Mouse (Mus musculus) cerebellum, adult 2 months (tissue): ENCODE results near the gene Lamb1. TPM values are rescaled to one million over a fixed set of nuclear protein-coding genes. Genes with fewer than 3 reads are reported as not detected.

Experiments
- DNase-seq, 2 experiments: peaks; one replicate each; pipeline ENCODE4 v3.0.0; 2021
- H3K27ac ChIP-seq: fragments of 200-500 bp; 2 replicates; pipeline ENCODE4 v1.5.1; 2012; ENCODE audit warnings: low read length, control low read depth, inconsistent platforms; ENCODE audit not compliant: insufficient read depth
- H3K27me3 ChIP-seq: fragments of 200-500 bp; 2 replicates; pipeline ENCODE4 v1.6.1; 2012; ENCODE audit warnings: inconsistent platforms, mild to moderate bottlenecking, low read length, moderate library complexity; ENCODE audit not compliant: control insufficient read depth, insufficient read depth
- H3K4me1 ChIP-seq: fragments of 200-500 bp; 2 replicates; pipeline ENCODE4 v1.6.1; 2011; ENCODE audit warnings: low read length; ENCODE audit not compliant: control insufficient read depth, insufficient read depth
- H3K4me3 ChIP-seq: fragments of 200-500 bp; replicated peaks from 2 replicates; pipeline ENCODE3; 2011; ENCODE audit warnings: mild to moderate bottlenecking, low read depth, low read length, control low read depth; ENCODE audit not compliant: insufficient read depth
- CTCF ChIP-seq: fragments of 200-500 bp; IDR thresholded peaks from 2 replicates; pipeline ENCODE4 v1.5.1; 2011; ENCODE audit warnings: low read depth, mild to moderate bottlenecking, control low read depth, low read length, moderate library complexity, borderline replicate concordance; ENCODE audit not compliant: insufficient read depth
- POLR2A ChIP-seq: fragments of 200-500 bp; IDR thresholded peaks from 2 replicates; pipeline ENCODE4 v1.6.1; 2011; ENCODE audit warnings: low read length, control low read depth, borderline replicate concordance; ENCODE audit not compliant: insufficient read depth
- WGBS: fragments of 180-500 bp; shearing (Covaris S2); methylation state at CpG from one replicate; pipeline ENCODE4 v1.1.7; 2018; 5-methylcytosine and 5-hydroxymethylcytosine counted together
- polyA plus RNA-seq: library from polyadenylated mRNA; depleted of rRNA; stranded (reverse); fragments of >200 nt; gene quantifications from 2 replicates; pipeline ENCODE4 v1.2.3, GENCODE M21; 2012

Lamb1 gene
- polyA plus RNA-seq, 1 experiment: 10.6 TPM

DNA sequence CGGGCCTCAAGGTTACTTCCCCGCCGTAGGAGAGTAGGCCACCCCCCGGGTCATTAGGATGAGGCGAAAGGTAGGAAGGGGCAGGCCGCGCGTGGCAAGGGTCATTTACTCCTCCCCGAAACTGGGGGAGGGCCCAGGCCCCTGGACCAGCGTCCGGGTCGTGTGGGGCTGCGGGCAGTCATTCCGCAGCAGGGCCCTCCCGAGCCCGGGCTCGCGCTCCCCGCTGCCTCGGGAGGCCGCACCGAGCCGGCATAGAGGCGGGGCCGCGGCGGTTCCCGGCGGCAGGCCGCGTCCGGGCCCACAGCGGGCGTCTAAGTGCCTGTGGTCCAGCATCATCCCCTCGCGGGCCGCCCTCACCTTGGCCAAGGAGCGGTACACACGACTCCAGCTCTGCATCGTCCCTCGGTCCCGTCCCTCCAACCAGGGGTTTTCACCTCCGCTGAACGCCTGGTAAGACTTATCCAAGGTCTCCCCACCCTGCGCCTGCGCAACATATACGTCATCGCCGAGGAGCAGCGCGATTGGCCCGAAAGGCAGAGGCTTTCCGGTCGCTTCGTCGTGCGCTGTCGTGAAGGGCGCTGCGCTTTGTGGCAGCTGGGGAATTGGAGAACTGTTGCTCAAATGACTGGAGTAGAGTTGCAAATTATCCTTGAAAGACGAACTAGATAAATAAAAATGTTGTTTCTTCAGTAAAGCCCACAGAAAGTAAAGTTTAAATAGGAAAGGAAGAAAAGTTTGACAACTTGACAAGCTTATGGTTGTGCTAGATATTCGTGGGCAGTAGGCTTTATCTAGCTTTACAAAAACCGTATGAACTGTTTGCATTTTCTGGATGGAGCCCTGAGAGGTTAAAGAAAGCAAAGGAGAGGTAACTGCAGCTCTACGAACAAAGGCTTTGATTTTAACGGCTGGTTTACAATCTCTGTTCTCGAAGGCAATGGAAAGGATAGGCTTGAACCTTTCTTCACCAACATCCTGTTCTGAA is 86.2 kb downstream of the Lamb1 start, which contains the start of gene Dld:
Gene Dld, minus strand, starts transcription at position 510 of the 985 bp plus-strand sequence.
- Histone ChIP-seq H3K4me3 (peak within 1 kb of the TSS; percentile 80), H3K27me3 (no peaks in the 10 kb centered on the region), H3K4me1 (no peaks in the 10 kb centered on the region; the same call in 1 of the 2 replicates), H3K27ac (peak within 1 kb of the TSS; percentile 67)
- TF ChIP-seq CTCF (no peak), POLR2A (peak; percentile 84; the same call in 1 of the 2 replicates)
- 5% methylated on average over 66 of the region's 66 CpGs for whole genome bisulfite sequencing
- DNase-seq: peak; percentile 97

DNA sequence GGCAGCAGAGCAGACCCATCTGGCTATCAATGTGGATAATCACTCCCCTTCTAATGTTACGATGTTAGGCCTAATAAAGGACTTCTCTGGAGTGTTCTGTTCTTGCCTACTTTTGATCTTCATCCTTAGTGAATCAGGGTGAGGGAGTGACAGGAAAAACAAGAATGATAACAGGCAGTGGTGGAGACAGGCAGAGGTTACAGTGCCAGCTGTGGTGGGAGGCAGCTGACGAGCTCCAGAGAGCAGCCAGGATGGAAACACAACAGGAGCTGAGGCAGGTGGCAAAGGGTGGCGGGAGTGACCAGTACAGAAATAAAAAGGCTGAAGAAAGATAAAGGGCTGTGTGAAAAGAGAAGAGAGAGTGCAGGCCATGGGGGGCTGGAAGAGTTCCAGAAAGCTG is 101.4 kb downstream of the Lamb1 start:
- no peaks in the 10 kb centered on the region for H3K27me3 ChIP-seq
- no peak overlapping the region for H3K27ac ChIP-seq
- DNase-seq: no peak
- WGBS: 40% methylated on average over 3 of the region's 3 CpGs
- no peaks in the 10 kb centered on the region for H3K4me1 ChIP-seq
- H3K4me3 ChIP-seq: no peak overlapping the region
- TF ChIP-seq CTCF (no peak), POLR2A (no peak)

- H3K4me1 ChIP-seq: no peaks in the 10 kb centered on the region
- 80% methylated on average over 5 of the region's 5 CpGs for WGBS
- H3K27ac ChIP-seq: no peak overlapping the region
- no peaks in the 10 kb centered on the region for H3K27me3 ChIP-seq
- H3K4me3 ChIP-seq: no peak overlapping the region
- no peak for DNase-seq
- no peak for TF ChIP-seq CTCF
- TF ChIP-seq POLR2A: no peak
Observed at GRCm38 (mm10) chr12:31367721-31368120, 102.7 kb downstream of the Lamb1 start.

DNA sequence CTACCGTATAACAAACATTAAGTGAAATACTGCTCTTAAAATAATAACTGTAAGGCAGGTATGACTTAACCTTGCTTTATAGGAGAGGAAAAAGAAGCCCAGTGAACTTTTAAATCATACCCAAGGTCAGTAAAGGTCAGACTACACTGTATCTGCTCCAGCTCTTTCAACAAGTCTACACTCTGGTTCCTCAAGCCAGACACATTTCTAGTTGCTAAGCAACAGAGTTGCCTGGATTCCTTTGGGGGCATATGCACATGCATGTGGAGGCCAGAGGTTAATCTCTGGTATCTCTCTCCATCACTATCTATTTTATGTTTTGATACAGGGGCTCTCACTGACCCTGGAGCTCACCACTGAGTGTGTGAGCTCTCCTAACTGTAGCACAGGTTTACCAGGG is 104.1 kb downstream of the Lamb1 start:
- Histone ChIP-seq H3K4me1 (no peaks in the 10 kb centered on the region), H3K27me3 (no peaks in the 10 kb centered on the region), H3K27ac (no peak overlapping the region), H3K4me3 (no peak overlapping the region)
- TF ChIP-seq CTCF (no peak), POLR2A (no peak)
- WGBS: 98% methylated on average over 1 of the region's 1 CpGs
- DNase-seq: no peak

DNA sequence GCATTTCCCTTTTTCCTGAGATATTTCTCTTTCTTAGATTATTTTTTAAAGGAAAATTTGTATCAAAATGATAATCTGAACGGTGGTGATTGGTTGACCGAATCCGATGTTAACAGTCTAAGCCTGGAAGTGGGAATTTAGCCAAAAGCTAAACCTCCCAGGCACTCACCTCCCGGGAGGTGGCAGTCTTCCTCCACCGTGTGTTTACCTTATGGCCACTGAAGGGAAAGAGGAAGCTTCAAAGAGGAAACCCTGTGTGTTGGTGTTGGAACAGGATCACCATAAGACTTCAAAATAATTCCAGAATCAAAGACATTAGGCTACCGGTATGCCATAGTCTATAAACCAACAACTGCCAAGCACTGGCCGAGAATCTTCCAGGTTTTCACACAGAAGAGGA is 104.6 kb downstream of the Lamb1 start:
- Histone ChIP-seq H3K4me3 (no peak overlapping the region), H3K4me1 (no peaks in the 10 kb centered on the region), H3K27ac (no peak overlapping the region), H3K27me3 (no peaks in the 10 kb centered on the region)
- WGBS: 62% methylated on average over 7 of the region's 7 CpGs
- TF ChIP-seq POLR2A: no peak
- TF ChIP-seq CTCF: no peak
- no peak for DNase-seq

DNA sequence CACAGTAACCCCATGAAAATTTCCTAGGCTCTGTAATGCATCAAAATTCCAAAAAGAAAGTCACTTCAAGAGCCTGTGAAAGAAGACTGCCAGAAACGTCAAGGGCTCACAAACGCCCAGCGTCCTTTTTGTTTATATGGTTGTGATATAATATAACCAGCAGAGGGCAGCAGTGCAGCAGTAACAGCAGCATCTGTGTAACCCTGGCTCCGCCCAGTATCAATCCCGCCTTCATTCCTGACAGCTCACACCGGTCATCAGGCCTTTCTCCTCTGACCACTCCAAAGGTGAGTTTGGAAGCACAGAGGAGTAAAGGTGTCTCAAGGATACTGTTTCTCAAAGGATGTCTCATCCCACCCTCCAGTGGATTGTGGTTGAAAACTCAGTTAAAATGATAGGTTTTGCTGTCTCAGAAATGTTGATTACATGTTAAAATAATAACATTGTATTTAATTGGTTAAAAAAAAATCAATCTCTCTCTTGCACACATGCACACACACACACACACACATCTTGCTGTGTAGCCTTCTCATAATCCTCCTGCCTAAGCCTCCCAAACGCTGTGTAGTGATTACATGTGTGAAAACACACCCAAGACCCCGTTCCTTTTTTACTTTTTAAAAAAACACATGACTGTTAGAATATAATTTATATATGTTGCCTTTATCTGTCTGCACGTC is 109.7 kb downstream of the Lamb1 start:
- no peaks in the 10 kb centered on the region for H3K27me3 ChIP-seq
- peak; percentile 49 to 70 for DNase-seq
- H3K4me3 ChIP-seq: peak overlapping the region; percentile 15
- H3K27ac ChIP-seq: no peak overlapping the region
- TF ChIP-seq POLR2A (no peak), CTCF (peak; percentile 66; the same call in 1 of the 2 replicates)
- 32% methylated on average over 9 of the region's 9 CpGs for WGBS
- no peaks in the 10 kb centered on the region for H3K4me1 ChIP-seq

GRCm38 (mm10) chr12:31375283-31375615 is 110.2 kb downstream of the Lamb1 start:
- Histone ChIP-seq H3K27ac (no peak overlapping the region), H3K4me3 (no peak overlapping the region), H3K27me3 (no peaks in the 10 kb centered on the region), H3K4me1 (no peaks in the 10 kb centered on the region)
- no peak for TF ChIP-seq POLR2A
- TF ChIP-seq CTCF: no peak
- no peak for DNase-seq
- WGBS: 71% methylated on average over 4 of the region's 4 CpGs

DNA sequence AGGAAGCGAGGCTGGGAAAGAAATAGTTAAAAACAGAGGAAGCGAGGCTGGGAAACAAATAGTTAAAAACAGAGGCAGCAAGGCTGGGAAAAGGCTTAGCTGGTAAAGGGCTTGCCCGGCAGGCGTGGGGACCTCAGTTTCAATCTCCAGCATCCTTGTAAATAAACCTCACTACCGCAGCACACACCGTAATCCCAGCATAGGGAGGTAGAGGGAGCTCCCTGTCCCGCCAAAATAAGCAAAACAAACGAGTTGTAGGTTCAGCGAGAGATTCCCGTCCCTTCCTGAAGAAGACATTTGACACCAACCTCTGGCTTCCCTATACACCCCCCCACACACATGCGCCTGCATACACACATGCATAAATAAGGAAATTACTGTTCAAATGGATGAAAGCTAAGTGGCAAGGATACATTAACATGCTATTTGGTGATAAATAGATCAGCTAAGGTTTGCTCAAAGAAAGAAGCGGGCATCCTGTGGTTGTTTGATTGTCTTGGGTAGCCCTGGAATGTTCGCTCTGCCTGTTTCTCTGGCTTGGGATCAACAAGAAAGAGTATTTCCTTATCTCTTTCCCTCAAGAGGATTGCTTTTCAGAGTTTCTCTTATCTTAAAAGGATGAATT is 111.4 kb downstream of the Lamb1 start:
- Histone ChIP-seq H3K4me1 (no peaks in the 10 kb centered on the region), H3K27me3 (no peaks in the 10 kb centered on the region), H3K4me3 (no peak overlapping the region), H3K27ac (no peak overlapping the region)
- DNase-seq: no peak
- WGBS: 14% methylated on average over 13 of the region's 13 CpGs
- TF ChIP-seq POLR2A: no peak
- peak; percentile 36; the same call in 1 of the 2 replicates for TF ChIP-seq CTCF
